Mouse (Mus musculus) forebrain, embryonic 14.5 days (tissue): ENCODE measurements at regions not wholly inside any gene's neighbourhood (a gene's known extent, or its start where the extent isn't known, plus 50 kb on each side); places are given as distances from the start of the nearest gene placed in this dataset.

Experiments used
- ATAC-seq: fragments of 200-750 bp; cut with Nextera tagmentation; 2 replicates; pipeline ENCODE4 v1.8.0; 2017; ENCODE audit warnings: mild to moderate bottlenecking, moderate library complexity
- DNase-seq: peaks from one replicate; pipeline ENCODE4 v3.0.0-alpha.2; 2015; ENCODE audit warnings: low spot score
- H3K27ac ChIP-seq: fragments of 300-500 bp; sonication (generic); 2 replicates; pipeline ENCODE4 v1.5.1; 2014; ENCODE audit warnings: low read depth, mild to moderate bottlenecking, control low read depth, low read length, moderate library complexity
- H3K27me3 ChIP-seq: fragments of 300-500 bp; sonication (generic); replicated peaks from 2 replicates; pipeline ENCODE4 v1.6.1; 2014; ENCODE audit warnings: low read length, control low read depth, mixed read lengths; ENCODE audit not compliant: control insufficient read depth, insufficient read depth
- H3K36me3 ChIP-seq: fragments of 300-500 bp; sonication (generic); 2 replicates; pipeline ENCODE4 v1.6.1; 2014; ENCODE audit warnings: low read length, control low read depth; ENCODE audit not compliant: control insufficient read depth, insufficient read depth
- H3K4me1 ChIP-seq: fragments of 300-500 bp; sonication (generic); 2 replicates; pipeline ENCODE4 v1.6.1; 2014; ENCODE audit warnings: antibody characterized with exemption, low read length, control low read depth; ENCODE audit not compliant: control insufficient read depth, insufficient read depth
- H3K4me2 ChIP-seq: fragments of 300-500 bp; sonication (generic); 2 replicates; pipeline ENCODE4 v1.6.1; 2014; ENCODE audit warnings: mild to moderate bottlenecking, control low read depth, low read length
- H3K4me3 ChIP-seq: fragments of 300-500 bp; sonication (generic); 2 replicates; pipeline ENCODE4 v1.5.1; 2014; ENCODE audit warnings: low read depth, low read length, control low read depth
- H3K9ac ChIP-seq: fragments of 300-500 bp; sonication (generic); 2 replicates; pipeline ENCODE4 v1.6.1; 2014; ENCODE audit warnings: mild to moderate bottlenecking, low read length, control low read depth, moderate library complexity
- H3K9me3 ChIP-seq: fragments of 300-500 bp; sonication (generic); replicated peaks from 2 replicates; pipeline ENCODE4 v1.6.1; 2016; ENCODE audit warnings: low read length, control low read depth, mixed read lengths; ENCODE audit not compliant: control insufficient read depth
- WGBS: fragments of 180-500 bp; shearing (Covaris S2); extraction: QIAGEN DNeasy Blood & Tissue Kit; methylation state at CpG from one replicate; pipeline ENCODE4 v1.1.7; 2014; 5-methylcytosine and 5-hydroxymethylcytosine counted together

DNA sequence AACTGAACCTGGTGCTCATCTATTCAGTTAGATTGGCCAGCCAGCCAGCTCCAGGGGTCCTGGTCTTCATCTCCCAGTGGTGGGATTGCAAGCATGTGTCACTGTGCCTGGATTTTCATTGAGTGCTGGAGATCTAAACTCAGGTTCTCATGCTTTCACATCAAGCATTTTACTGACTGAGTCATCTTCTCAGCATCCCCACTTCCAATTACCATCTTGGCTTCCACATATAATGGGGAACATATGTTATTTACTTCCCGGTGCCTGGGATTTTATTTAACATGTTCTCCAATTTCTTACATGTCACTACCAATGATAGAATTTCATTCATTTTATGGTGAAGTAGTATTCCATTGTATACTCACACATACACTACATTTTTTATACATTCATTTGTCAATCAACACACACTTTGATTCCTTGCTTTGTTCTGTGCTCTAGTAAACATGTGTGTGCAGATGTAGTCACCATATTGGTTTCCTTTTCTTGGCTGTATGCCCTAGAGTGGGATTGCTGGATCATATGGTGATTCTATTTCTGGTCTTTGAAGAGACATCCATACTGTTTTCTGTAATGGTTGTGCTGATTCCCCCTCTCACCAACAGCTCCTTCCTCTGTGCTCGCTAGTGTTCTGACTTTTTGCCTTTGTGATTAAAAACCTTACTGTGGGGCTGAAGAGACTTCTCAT is 986.0 kb downstream of the Synb start:
- Histone ChIP-seq H3K36me3 (no peaks in the 10 kb centered on the region), H3K4me3 (no peak overlapping the region), H3K27me3 (no peaks in the 10 kb centered on the region), H3K27ac (no peak overlapping the region; the same call in 1 of the 2 replicates), H3K4me1 (no peaks in the 10 kb centered on the region), H3K9ac (no peak overlapping the region), H3K4me2 (no peak overlapping the region), H3K9me3 (no peaks in the 10 kb centered on the region)
- ATAC-seq (peak; percentile 52; the same call in 1 of the 2 replicates), DNase-seq (peak; percentile 68)
- WGBS = 67% methylated on average over 2 of the region's 2 CpGs

DNA sequence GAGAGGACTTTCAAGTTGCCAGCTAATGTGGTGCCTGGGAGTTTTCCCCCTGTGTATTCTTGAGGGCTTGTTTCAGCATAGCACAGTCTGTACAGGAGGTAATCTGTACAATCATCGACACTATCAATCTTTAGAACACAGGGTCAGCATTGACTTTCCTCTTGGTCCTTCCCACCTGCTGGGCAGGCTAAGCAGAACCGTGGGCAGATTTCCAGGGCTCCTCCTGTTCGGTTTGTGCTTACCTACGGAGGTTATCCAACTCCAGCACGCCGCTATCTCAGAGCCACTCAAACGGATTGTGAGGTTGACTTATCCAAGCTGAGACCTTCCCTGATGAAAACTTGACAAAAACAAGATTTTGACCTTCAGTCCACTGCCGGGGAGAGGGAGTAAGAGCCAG is 988.9 kb downstream of the Synb start:
- Histone ChIP-seq H3K36me3 (no peaks in the 10 kb centered on the region), H3K9me3 (no peaks in the 10 kb centered on the region), H3K9ac (no peak overlapping the region), H3K27ac (no peak overlapping the region), H3K4me3 (no peak overlapping the region), H3K4me1 (no peaks in the 10 kb centered on the region), H3K4me2 (no peak overlapping the region), H3K27me3 (no peaks in the 10 kb centered on the region)
- ATAC-seq = no peak
- 90% methylated on average over 8 of the region's 8 CpGs for WGBS
- DNase-seq = no peak

DNA sequence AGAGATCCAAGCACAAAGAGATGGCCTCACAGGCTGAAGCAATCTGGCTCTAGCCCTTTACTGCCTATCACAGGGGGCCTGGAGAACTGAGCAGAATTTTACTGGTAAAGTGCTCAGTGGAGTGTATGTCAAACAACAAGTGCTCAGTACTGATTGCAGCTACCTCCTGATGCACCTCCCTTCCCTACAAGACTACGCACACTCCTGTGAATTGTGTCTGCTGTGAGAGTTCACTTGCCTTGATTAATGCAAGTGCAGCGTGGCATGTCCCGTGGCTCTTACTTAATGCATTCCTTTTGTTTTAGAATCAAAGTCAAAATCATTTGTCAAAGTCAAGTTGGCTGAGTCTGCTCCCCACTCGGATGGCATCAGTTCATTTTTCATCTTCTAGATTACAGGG is 992.4 kb downstream of the Synb start:
- Histone ChIP-seq H3K4me3 (no peak overlapping the region), H3K9ac (no peak overlapping the region), H3K4me1 (no peaks in the 10 kb centered on the region), H3K36me3 (no peaks in the 10 kb centered on the region), H3K27me3 (no peaks in the 10 kb centered on the region), H3K4me2 (no peak overlapping the region), H3K9me3 (no peaks in the 10 kb centered on the region), H3K27ac (no peak overlapping the region)
- ATAC-seq = no peak
- DNase-seq = no peak
- 82% methylated on average over 4 of the region's 4 CpGs for WGBS

DNA sequence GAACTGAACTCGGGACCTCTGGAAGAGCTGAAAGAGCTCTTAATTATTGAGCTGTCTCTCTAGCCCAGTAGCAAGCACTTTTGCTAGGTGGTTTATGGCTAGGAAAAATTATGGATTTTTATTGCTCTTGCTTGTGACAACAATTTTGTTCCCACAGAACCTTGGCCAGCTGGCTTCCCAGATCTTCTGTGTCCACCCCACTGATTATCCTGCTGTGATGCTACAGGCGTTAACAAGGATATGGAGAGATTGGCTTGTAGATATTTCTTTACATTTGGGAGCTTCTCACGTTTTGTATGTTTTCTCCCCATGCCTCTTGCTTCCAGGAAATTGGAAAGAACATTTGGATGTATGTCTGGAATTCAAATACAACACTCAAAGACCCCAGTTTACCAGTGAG is 1008.6 kb downstream of the Synb start:
- no peaks in the 10 kb centered on the region for H3K9me3 ChIP-seq
- ATAC-seq (no peak), DNase-seq (no peak)
- no peak overlapping the region for H3K9ac ChIP-seq
- no peaks in the 10 kb centered on the region for H3K36me3 ChIP-seq
- WGBS = 76% methylated on average over 3 of the region's 3 CpGs
- no peak overlapping the region for H3K27ac ChIP-seq
- no peaks in the 10 kb centered on the region for H3K27me3 ChIP-seq
- no peaks in the 10 kb centered on the region for H3K4me1 ChIP-seq
- no peak overlapping the region for H3K4me3 ChIP-seq
- no peak overlapping the region for H3K4me2 ChIP-seq

DNA sequence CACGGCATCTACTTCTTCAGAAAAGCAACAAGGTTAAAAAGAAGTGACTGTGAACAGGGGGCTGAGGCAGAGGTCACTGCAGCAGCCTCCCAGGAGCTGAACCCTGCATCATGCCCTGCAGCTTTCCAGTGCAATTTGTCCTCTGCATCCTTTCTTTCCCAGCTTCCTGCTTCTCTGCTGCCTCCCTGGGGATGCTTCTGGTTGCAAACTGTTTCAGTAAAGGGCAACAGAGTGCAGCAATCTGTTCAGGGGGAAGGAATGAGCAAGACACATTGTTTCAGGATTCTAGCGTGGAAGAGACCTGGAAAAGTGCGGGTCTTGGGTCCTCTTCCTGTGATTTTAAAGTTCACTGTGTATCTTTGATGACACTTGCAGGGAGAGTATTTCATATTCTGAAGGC is 1032.7 kb downstream of the Synb start:
- Histone ChIP-seq H3K27me3 (no peaks in the 10 kb centered on the region), H3K27ac (no peak overlapping the region), H3K4me2 (no peak overlapping the region), H3K4me1 (no peaks in the 10 kb centered on the region), H3K9me3 (no peaks in the 10 kb centered on the region), H3K4me3 (no peak overlapping the region), H3K36me3 (no peaks in the 10 kb centered on the region), H3K9ac (no peak overlapping the region)
- ATAC-seq (no peak), DNase-seq (no peak)
- WGBS = 74% methylated on average over 3 of the region's 3 CpGs

DNA sequence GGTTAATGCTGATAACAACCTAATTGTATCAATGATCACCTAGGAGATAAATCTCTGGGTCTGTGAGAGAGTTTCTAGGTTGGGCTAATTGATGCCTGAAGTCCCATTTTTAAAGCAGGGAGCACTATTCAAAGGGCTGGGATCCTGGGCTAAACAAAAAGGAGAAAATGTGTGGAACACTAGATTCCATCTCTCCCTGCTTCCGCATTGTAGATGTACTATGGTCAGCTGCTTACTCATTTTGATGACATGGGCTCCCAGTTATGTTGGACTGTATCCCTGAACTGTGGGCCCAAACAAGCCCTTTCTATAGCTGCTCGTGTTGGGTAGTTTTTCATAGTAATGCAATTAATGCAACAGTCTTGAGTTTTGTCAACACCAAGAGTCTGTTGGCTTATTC is 1047.1 kb downstream of the Synb start:
- Histone ChIP-seq H3K9me3 (no peaks in the 10 kb centered on the region), H3K27ac (no peak overlapping the region), H3K36me3 (no peaks in the 10 kb centered on the region), H3K27me3 (no peaks in the 10 kb centered on the region), H3K4me1 (no peaks in the 10 kb centered on the region), H3K9ac (no peak overlapping the region), H3K4me2 (no peak overlapping the region), H3K4me3 (no peak overlapping the region)
- WGBS = 89% methylated on average over 2 of the region's 2 CpGs
- DNase-seq (no peak), ATAC-seq (no peak)

DNA sequence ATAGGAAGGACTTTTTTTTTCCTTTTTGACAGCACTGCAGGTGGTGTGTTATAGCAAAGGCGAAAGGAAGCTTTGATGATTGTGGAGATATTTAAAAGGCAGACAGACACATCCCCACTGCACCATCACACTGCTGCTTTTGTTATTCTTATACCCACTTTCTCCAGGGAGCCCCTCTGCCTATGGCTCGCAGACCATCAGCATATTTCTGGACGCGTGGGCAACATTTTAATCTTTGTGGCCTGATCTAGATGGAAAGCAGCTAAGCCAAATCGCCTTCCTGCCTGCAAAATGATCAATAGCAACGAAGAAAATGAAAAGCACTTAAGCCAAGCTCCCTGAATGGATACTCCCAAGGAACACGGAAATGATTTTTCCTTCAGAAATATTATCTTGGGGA is 1054.0 kb downstream of the Synb start:
- no peak overlapping the region for H3K27ac ChIP-seq
- H3K27me3 ChIP-seq = no peaks in the 10 kb centered on the region
- no peaks in the 10 kb centered on the region for H3K4me1 ChIP-seq
- H3K36me3 ChIP-seq = no peaks in the 10 kb centered on the region
- no peak for ATAC-seq
- 75% methylated on average over 7 of the region's 7 CpGs for WGBS
- no peak overlapping the region for H3K9ac ChIP-seq
- no peaks in the 10 kb centered on the region for H3K9me3 ChIP-seq
- no peak for DNase-seq
- no peak overlapping the region for H3K4me3 ChIP-seq
- no peak overlapping the region for H3K4me2 ChIP-seq

DNA sequence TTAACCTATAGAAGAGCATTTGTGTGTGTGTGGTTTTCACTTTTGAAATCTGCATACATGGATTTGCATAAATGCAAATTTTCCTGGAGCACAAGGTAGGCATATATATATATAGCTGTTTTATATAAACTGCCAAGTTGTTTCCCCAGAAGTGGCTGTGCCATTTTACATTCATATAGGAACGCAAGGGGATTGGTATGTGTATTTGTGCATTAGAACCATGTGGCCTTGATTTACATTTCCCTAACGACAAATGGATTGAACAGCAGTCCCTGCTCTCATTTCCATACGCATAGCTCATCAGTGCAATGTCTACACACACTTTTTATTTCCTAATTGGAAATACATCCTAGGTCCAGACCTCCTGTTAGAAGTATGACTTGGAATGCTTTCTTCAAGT is 1069.9 kb downstream of the Synb start:
- ATAC-seq (peak; percentile 50; the same call in 1 of the 2 replicates), DNase-seq (peak; percentile 51)
- H3K4me2 ChIP-seq = no peak overlapping the region
- no peak overlapping the region for H3K9ac ChIP-seq
- H3K27me3 ChIP-seq = no peaks in the 10 kb centered on the region
- no peaks in the 10 kb centered on the region for H3K9me3 ChIP-seq
- no peaks in the 10 kb centered on the region; the same call in 1 of the 2 replicates for H3K4me1 ChIP-seq
- no peak overlapping the region for H3K27ac ChIP-seq
- 57% methylated on average over 3 of the region's 3 CpGs for WGBS
- no peak overlapping the region for H3K4me3 ChIP-seq
- H3K36me3 ChIP-seq = no peaks in the 10 kb centered on the region

DNA sequence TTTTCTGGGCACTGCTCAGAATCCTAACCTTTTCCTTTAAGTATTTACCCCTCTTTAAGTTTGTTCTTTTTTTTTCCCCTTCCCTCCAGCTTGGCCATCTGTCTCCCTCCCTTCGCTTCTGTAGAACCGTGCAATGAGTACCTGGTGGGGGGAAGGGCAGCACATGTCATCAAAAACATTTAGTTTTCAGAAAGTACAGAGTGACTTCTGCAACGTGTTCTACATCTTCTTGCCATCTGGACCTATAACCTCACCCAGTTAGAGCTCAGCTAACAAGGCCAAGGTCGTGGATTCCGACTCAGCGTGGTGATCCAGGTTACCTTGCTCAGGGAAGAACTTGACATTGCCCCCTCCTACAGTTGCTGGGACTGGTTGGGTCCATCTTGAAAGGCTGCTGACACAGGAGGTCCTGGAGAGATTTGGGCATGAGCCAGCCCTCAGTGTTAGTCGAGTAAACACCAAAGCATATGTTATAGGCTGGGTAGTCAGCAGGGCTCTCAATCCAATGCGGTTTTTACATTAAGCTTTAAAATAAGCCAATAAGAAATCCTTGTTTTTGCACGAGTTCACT is 1075.0 kb downstream of the Synb start:
- Histone ChIP-seq H3K36me3 (no peaks in the 10 kb centered on the region), H3K4me2 (no peak overlapping the region), H3K4me3 (no peak overlapping the region), H3K27me3 (no peaks in the 10 kb centered on the region), H3K4me1 (no peaks in the 10 kb centered on the region; the same call in 1 of the 2 replicates), H3K9me3 (no peaks in the 10 kb centered on the region), H3K9ac (no peak overlapping the region), H3K27ac (no peak overlapping the region)
- DNase-seq = peak; percentile 27
- WGBS = 70% methylated on average over 9 of the region's 9 CpGs
- peak; percentile 26; the same call in 1 of the 2 replicates for ATAC-seq
